Mouse (Mus musculus): ENCODE measurements at regions not wholly inside any gene's neighbourhood (a gene's known extent, or its start where the extent isn't known, plus 50 kb on each side); places are given as distances from the start of the nearest gene placed in this dataset.

DNA sequence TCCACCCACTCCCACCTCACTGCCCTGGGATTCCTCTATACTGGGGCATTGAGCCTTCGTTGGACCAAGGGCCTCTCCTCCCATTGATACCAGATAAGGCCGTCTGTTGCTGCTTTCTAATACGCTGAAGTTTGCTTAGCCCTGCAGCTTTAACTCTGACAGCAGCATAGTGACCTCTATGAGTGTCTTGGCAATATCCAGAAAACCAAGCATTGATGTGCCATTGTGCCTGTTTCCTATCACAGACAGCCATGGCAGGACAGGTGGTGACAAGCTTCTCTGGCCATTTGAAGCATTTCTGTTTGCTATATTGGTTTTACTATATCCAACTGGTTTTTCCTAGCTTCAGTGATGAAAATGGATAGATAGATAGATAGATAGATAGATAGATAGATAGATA is 625.4 kb upstream of the Mpdz start:
- Histone ChIP-seq H3K36me3 (ENCODE audit: control insufficient read depth in 1 of 2, insufficient read depth in 2 of 2, low read length in 2 of 2) (no peaks in the 10 kb centered on the region), H3K9ac (ENCODE audit: control insufficient read depth, low read depth, low read length, poor library complexity, severe bottlenecking) (no peak overlapping the region), H3K4me1 (ENCODE audit: control insufficient read depth in 1 of 2, insufficient read depth in 2 of 2, low read length in 2 of 2) (no peaks in the 10 kb centered on the region), H3K79me2 (ENCODE audit: control insufficient read depth, insufficient read depth, low read length, poor library complexity) (no peaks in the 10 kb centered on the region), H3K27me3 (ENCODE audit: control insufficient read depth in 1 of 2, insufficient read depth in 2 of 2, low read length in 2 of 2) (no peaks in the 10 kb centered on the region), H3K9me3 (replicated peaks; ENCODE audit: insufficient read depth, low read length) (no peaks in the 10 kb centered on the region), H3K27ac (ENCODE audit: control insufficient read depth, low read depth, low read length) (no peak overlapping the region), H3K4me3 (ENCODE audit: control insufficient read depth in 1 of 2, insufficient read depth in 1 of 2, low read depth in 2 of 2, low read length in 2 of 2) (no peak overlapping the region)
- no peak for DNase-seq (ENCODE audit: low read depth, low spot score)
- TF ChIP-seq GATA1 (IDR thresholded peaks at IDR 0.05; ENCODE audit: low read depth, low read length) = no peak
- TF ChIP-seq ZC3H11A (IDR thresholded peaks at IDR 0.05; ENCODE audit: low read depth, low read length) = no peak
- no peak for TF ChIP-seq ELF1 (IDR thresholded peaks at IDR 0.05; ENCODE audit: low read depth, low read length)
- no peak for TF ChIP-seq USF1 (IDR thresholded peaks at IDR 0.05; ENCODE audit: low read depth, low read length)
- TF ChIP-seq MAZ (IDR thresholded peaks at IDR 0.05; ENCODE audit: low read depth, low read length) = no peak
- no peak for TF ChIP-seq BHLHE40 (IDR thresholded peaks at IDR 0.05; ENCODE audit: borderline replicate concordance, low read depth, low read length)
- no peak for TF ChIP-seq NELFE (IDR thresholded peaks at IDR 0.05; ENCODE audit: low read depth, low read length)
- TF ChIP-seq RCOR1 (IDR thresholded peaks at IDR 0.05; ENCODE audit: low read depth, low read length) = no peak
- TF ChIP-seq USF2 (IDR thresholded peaks at IDR 0.05; ENCODE audit: borderline replicate concordance in 1 of 2, insufficient read depth in 1 of 2, low read depth in 1 of 2, low read length in 2 of 2) = no peak
- no peak for TF ChIP-seq CHD1 (IDR thresholded peaks at IDR 0.05; ENCODE audit: low read depth, low read length)
- no peak for TF ChIP-seq SMC3 (IDR thresholded peaks at IDR 0.05; ENCODE audit: low read depth, low read length)
- no peak for TF ChIP-seq POLR2A (IDR thresholded peaks at IDR 0.05; ENCODE audit: control insufficient read depth in 1 of 2, insufficient read depth in 1 of 2, low read depth in 1 of 2, low read length in 2 of 2, poor library complexity in 1 of 2)
- no peak for TF ChIP-seq UBTF (IDR thresholded peaks at IDR 0.05; ENCODE audit: borderline replicate concordance, insufficient read depth, low read depth, low read length)
- TF ChIP-seq MYB (IDR thresholded peaks at IDR 0.05; ENCODE audit: low read depth, low read length) = no peak
- TF ChIP-seq ZMIZ1 (IDR thresholded peaks at IDR 0.05; ENCODE audit: low read depth, low read length) = no peak

DNA sequence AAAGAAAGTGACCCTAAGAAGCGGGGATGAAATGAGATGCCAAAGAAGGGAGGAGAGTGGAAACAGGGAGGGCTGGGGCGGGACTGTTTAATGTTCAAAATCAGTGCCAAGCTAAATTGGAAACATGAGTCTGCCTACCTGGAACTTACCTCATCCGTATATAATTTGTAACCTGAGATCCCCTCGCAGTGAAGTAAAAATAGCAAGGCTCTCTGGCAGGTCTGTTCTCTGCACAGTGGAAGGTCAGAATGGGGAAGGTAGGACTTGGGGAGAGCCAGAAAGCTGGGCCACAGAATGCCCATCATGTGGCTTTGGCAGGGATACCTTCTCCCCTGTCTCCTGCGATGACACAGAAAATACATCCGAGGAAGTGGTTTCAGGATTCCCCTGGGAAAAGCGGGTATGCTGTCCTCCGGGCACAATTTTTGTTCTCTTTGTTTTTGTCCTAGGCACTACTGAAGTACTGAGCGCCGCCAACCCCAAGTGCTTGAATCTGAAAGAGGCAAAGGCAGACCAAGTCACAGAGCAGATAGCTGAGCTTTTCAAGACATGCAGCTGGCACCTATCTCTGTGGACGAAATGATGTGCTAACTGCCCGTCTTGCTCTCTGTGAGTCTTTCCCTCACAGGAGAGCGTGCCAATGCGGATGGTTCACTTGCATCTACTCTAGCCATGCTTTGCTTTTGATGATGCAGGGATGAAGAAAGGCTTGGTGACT is 623.2 kb upstream of the Mpdz start:
- no peaks in the 10 kb centered on the region for H3K4me1 ChIP-seq (ENCODE audit: control insufficient read depth in 1 of 2, insufficient read depth in 2 of 2, low read length in 2 of 2)
- no peaks in the 10 kb centered on the region for H3K27me3 ChIP-seq (ENCODE audit: control insufficient read depth in 1 of 2, insufficient read depth in 2 of 2, low read length in 2 of 2)
- no peak overlapping the region for H3K9ac ChIP-seq (ENCODE audit: control insufficient read depth, low read depth, low read length, poor library complexity, severe bottlenecking)
- no peaks in the 10 kb centered on the region for H3K79me2 ChIP-seq (ENCODE audit: control insufficient read depth, insufficient read depth, low read length, poor library complexity)
- no peak for TF ChIP-seq TCF12 (IDR thresholded peaks at IDR 0.05; ENCODE audit: low read depth, low read length)
- TF ChIP-seq ZKSCAN1 (IDR thresholded peaks at IDR 0.05; ENCODE audit: low read depth, low read length) = no peak
- no peak for TF ChIP-seq GATA1 (IDR thresholded peaks at IDR 0.05; ENCODE audit: low read depth, low read length)
- no peak for TF ChIP-seq GABPA (IDR thresholded peaks at IDR 0.05; ENCODE audit: low read depth, low read length)
- TF ChIP-seq NELFE (IDR thresholded peaks at IDR 0.05; ENCODE audit: low read depth, low read length) = no peak
- TF ChIP-seq MAFK (IDR thresholded peaks at IDR 0.05; ENCODE audit: borderline replicate concordance, low read depth, low read length) = no peak
- no peaks in the 10 kb centered on the region for H3K36me3 ChIP-seq (ENCODE audit: control insufficient read depth in 1 of 2, insufficient read depth in 2 of 2, low read length in 2 of 2)
- DNase-seq (ENCODE audit: low read depth, low spot score) = no peak
- no peaks in the 10 kb centered on the region for H3K9me3 ChIP-seq (replicated peaks; ENCODE audit: insufficient read depth, low read length)
- H3K27ac ChIP-seq (ENCODE audit: control insufficient read depth, low read depth, low read length) = no peak overlapping the region
- H3K4me3 ChIP-seq (ENCODE audit: control insufficient read depth in 1 of 2, insufficient read depth in 1 of 2, low read depth in 2 of 2, low read length in 2 of 2) = no peak overlapping the region

Measured in MEL (cell line).